Mouse (Mus musculus) E14TG2a.4 (cell line): ENCODE data around the gene Miga2.

Experiments
- CTCF ChIP-seq: conservative IDR thresholded peaks from 2 replicates; pipeline ENCODE4 v1.5.1; 2014; ENCODE audit warnings: low read length
- POU5F1 ChIP-seq: IDR thresholded peaks from 2 replicates; pipeline ENCODE4 v1.6.1; 2014; ENCODE audit warnings: low read length, borderline replicate concordance

- TF ChIP-seq CTCF (no peak), POU5F1 (no peak)
Measured at GRCm38 (mm10) chr2:30316955-30317354, 47.1 kb upstream of the Miga2 start.
